Mouse (Mus musculus) heart, embryonic 14.5 days (tissue): ENCODE data around the gene 2610528J11Rik. TPM values are rescaled to one million over a fixed set of nuclear protein-coding genes. Genes with fewer than 3 reads are reported as not detected.

Experiments used
- ATAC-seq: fragments of 200-750 bp; cut with Nextera tagmentation; 2 replicates; pipeline ENCODE4 v1.8.0; 2017; ENCODE audit warnings: low read depth, moderate TSS enrichment; ENCODE audit not compliant: insufficient number of reproducible peaks, insufficient read depth, low FRiP score
- H3K27ac ChIP-seq, 2 experiments: fragments of 200-500 bp in 1 of 2; fragments of 300-500 bp in 1 of 2; sonication (generic) in 1 of 2; replicated peaks in 1 of 2; 2 replicates each; pipeline ENCODE4 v1.5.1; 2012 to 2014; ENCODE audit warnings: low read depth in 2 of 2, low read length in 2 of 2, control low read depth in 1 of 2, mild to moderate bottlenecking in 1 of 2, mixed read lengths in 1 of 2; ENCODE audit not compliant: control insufficient read depth in 1 of 2, insufficient read depth in 1 of 2
- H3K27me3 ChIP-seq: fragments of 300-500 bp; sonication (generic); 2 replicates; pipeline ENCODE4 v1.6.1; 2014; ENCODE audit warnings: mild to moderate bottlenecking, low read length, control low read depth; ENCODE audit not compliant: control insufficient read depth, insufficient read depth
- H3K36me3 ChIP-seq: fragments of 300-500 bp; sonication (generic); 2 replicates; pipeline ENCODE4 v1.6.1; 2014; ENCODE audit warnings: mild to moderate bottlenecking, control low read depth, low read length, mixed read lengths; ENCODE audit not compliant: control insufficient read depth, insufficient read depth
- H3K4me1 ChIP-seq, 2 experiments: fragments of 200-500 bp in 1 of 2; fragments of 300-500 bp in 1 of 2; sonication (generic) in 1 of 2; 2 replicates each; pipeline ENCODE4 v1.6.1; 2012 to 2014; ENCODE audit warnings: low read length in 2 of 2, control low read depth in 1 of 2, mixed read lengths in 1 of 2; ENCODE audit not compliant: control insufficient read depth in 2 of 2, insufficient read depth in 2 of 2
- H3K4me2 ChIP-seq: fragments of 300-500 bp; sonication (generic); 2 replicates; pipeline ENCODE4 v1.6.1; 2014; ENCODE audit warnings: mild to moderate bottlenecking, low read length
- H3K4me3 ChIP-seq, 2 experiments: fragments of 200-500 bp in 1 of 2; fragments of 300-500 bp in 1 of 2; sonication (generic) in 1 of 2; 2 replicates each; pipeline ENCODE4 v1.5.1; 2012 to 2014; ENCODE audit warnings: low read length in 2 of 2, mild to moderate bottlenecking in 2 of 2, control low read depth in 1 of 2, low read depth in 1 of 2, moderate library complexity in 1 of 2; ENCODE audit not compliant: control insufficient read depth in 1 of 2, insufficient read depth in 1 of 2
- H3K9ac ChIP-seq: fragments of 300-500 bp; sonication (generic); 2 replicates; pipeline ENCODE4 v1.6.1; 2014; ENCODE audit warnings: mild to moderate bottlenecking, low read length
- H3K9me3 ChIP-seq: fragments of 300-500 bp; sonication (generic); 2 replicates; pipeline ENCODE4 v1.6.1; 2016; ENCODE audit warnings: low read length, control low read depth; ENCODE audit not compliant: control insufficient read depth
- WGBS: fragments of 180-500 bp; shearing (Covaris S2); extraction: QIAGEN DNeasy Blood & Tissue Kit; methylation state at CpG from one replicate; pipeline ENCODE4 v1.1.7; 2014; 5-methylcytosine and 5-hydroxymethylcytosine counted together
- polyA plus RNA-seq: library from polyadenylated mRNA; unstranded; fragments of >200 nt; fragmentation: Nextera tagmentation; extraction: Ambion mirVana; gene quantifications from 2 replicates; pipeline ENCODE4 v1.2.1, GENCODE M21; 2014

The 2610528J11Rik gene
- polyA plus RNA-seq, 1 experiment from 2014 or later: not detected

DNA sequence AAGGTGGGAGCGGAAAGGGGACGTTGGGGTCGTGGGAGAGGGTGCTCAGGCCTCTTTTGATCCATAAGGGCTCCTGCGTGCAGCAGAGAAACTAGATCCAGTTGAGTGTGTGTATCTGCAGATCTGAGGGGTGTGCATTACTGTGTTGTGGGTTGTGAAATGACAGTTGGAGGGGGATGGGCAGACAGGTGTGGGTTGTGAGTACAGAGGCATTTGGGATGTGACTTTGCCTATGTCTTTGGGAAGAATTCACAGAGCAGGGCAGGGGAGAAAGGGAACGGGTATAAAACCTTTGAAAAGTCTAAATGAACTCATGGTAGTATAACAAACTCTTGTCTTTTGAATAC is 509 bp downstream of the 2610528J11Rik start:
- 38% methylated on average over 5 of the region's 5 CpGs for WGBS
- Histone ChIP-seq H3K27me3 (peaks cover 2% of the 10 kb centered on the region; the same call in 1 of the 2 replicates), H3K9ac (no peak overlapping the region), H3K27ac (no peak overlapping the region), H3K36me3 (no peaks in the 10 kb centered on the region), H3K4me3 (no peak overlapping the region), H3K4me2 (no peak overlapping the region), H3K9me3 (no peaks in the 10 kb centered on the region), H3K4me1 (peaks cover 0 to 3% of the 10 kb centered on the region in 2 experiments; a peak in 1 of 4 replicates)
- no peak for ATAC-seq

DNA sequence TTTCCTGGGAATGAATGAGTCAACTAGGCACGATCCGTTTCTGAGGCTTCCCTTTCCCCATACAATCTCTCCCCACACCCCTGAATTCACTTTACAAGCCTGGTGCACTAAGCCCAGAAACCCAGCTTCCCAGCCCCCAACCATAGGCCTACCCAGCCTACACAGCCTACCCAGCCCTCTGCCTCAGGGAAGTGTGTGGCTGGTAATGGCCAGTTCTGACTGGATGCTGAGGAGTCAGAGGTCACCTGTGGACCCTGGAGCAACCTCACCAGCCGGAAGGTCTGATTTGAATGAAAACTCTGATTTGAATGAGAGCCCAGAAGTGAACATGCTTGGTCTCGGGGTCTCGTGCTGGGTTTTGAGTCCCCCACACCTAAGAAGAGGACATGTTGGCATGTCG is 921 bp downstream of the 2610528J11Rik start:
- Histone ChIP-seq H3K4me3 (no peak overlapping the region), H3K9me3 (no peaks in the 10 kb centered on the region), H3K4me2 (no peak overlapping the region), H3K36me3 (no peaks in the 10 kb centered on the region), H3K27me3 (peaks cover 2% of the 10 kb centered on the region; the same call in 1 of the 2 replicates), H3K4me1 (peaks cover 0 to 3% of the 10 kb centered on the region in 2 experiments; a peak in 1 of 4 replicates), H3K9ac (no peak overlapping the region), H3K27ac (no peak overlapping the region)
- no peak for ATAC-seq
- 67% methylated on average over 6 of the region's 6 CpGs for WGBS

GRCm38 (mm10) chr4:118532663-118533062 is 5.9 kb downstream of the 2610528J11Rik start:
- no peak overlapping the region for H3K27ac ChIP-seq
- WGBS: 68% methylated on average over 5 of the region's 5 CpGs
- H3K4me1 ChIP-seq: no peaks in the 10 kb centered on the region
- no peaks in the 10 kb centered on the region for H3K9me3 ChIP-seq
- H3K27me3 ChIP-seq: 0 out of 2 replicates have a peak, but pooled peaks cover 2% of the 10 kb centered on the region
- H3K4me3 ChIP-seq: no peak overlapping the region
- ATAC-seq: no peak
- H3K9ac ChIP-seq: no peak overlapping the region
- H3K4me2 ChIP-seq: no peak overlapping the region
- H3K36me3 ChIP-seq: no peaks in the 10 kb centered on the region

DNA sequence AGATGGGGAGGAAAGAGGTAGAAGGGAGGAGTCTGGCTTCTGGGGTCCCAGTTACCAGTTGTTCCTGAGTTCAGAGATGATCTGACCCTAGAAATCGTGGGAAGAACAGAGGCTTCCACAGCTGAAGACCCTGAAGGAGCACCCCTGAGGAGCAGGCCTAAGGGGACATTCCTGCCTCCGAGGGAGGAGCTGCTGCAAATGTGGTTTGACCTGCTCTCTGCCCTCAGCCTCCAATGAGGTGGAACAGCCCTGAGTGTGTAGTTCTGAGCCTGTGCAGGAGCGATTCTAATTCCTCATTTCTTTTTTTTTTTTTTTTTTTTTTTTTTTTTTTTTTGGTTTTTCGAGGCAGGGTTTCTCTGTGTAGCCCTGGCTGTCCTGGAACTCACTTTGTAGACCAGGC is 6.4 kb downstream of the 2610528J11Rik start:
- H3K27ac ChIP-seq: no peak overlapping the region
- H3K9me3 ChIP-seq: no peaks in the 10 kb centered on the region
- H3K4me1 ChIP-seq: no peaks in the 10 kb centered on the region
- ATAC-seq: no peak
- H3K27me3 ChIP-seq: 0 out of 2 replicates have a peak, but pooled peaks cover 2% of the 10 kb centered on the region
- 68% methylated on average over 3 of the region's 4 CpGs for WGBS
- no peak overlapping the region for H3K9ac ChIP-seq
- no peaks in the 10 kb centered on the region for H3K36me3 ChIP-seq
- no peak overlapping the region for H3K4me3 ChIP-seq
- no peak overlapping the region for H3K4me2 ChIP-seq

DNA sequence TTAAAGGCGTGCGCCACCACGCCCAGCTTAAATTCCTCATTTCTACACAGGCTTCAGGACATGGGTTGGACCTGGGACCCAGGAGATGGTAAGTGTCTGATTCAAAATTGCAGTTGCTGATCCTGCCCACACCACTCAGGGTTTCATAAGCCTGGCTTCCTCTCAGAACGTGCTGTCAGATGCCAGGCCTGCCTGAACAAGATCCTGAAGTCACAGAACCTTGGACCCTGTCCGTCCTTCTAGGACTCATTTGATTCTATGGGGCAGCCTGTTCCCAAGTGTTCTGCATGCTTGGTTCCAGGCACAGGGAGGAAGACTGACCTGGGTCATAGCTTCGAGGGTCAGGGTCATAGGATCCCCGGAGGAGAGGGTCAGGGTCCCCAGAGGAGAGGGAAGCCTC is 6.8 kb downstream of the 2610528J11Rik start:
- H3K27ac ChIP-seq: no peak overlapping the region
- no peak overlapping the region for H3K4me2 ChIP-seq
- no peaks in the 10 kb centered on the region for H3K9me3 ChIP-seq
- H3K4me1 ChIP-seq: no peaks in the 10 kb centered on the region
- WGBS: 82% methylated on average over 7 of the region's 7 CpGs
- no peak overlapping the region for H3K4me3 ChIP-seq
- 0 out of 2 replicates have a peak, but pooled peaks cover 2% of the 10 kb centered on the region for H3K27me3 ChIP-seq
- no peaks in the 10 kb centered on the region for H3K36me3 ChIP-seq
- no peak overlapping the region for H3K9ac ChIP-seq
- ATAC-seq: no peak

DNA sequence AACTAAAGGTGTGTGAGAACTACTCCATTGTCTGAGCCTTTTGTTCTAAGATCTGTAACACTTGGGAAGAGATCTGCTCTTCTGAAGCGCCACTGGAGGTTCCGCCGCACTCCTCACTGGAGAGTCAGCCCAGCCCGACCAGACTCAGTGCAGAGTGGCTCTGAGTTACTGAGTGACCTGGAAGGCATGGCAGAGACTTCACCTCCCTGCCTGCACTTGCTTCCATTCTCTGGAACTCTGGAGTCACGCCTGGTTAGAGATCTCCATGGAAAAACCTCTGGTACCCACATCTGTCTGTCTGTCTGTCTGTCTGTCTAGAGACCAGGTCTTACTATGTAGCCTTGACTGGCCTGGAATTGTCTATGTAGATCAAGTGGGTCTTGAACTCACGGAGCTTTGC is 8.8 kb downstream of the 2610528J11Rik start:
- Histone ChIP-seq H3K9me3 (no peaks in the 10 kb centered on the region), H3K9ac (no peak overlapping the region), H3K4me1 (no peaks in the 10 kb centered on the region), H3K36me3 (no peaks in the 10 kb centered on the region), H3K4me3 (no peak overlapping the region), H3K27ac (no peak overlapping the region), H3K27me3 (no peaks in the 10 kb centered on the region; the same call in 1 of the 2 replicates), H3K4me2 (no peak overlapping the region)
- WGBS: 79% methylated on average over 6 of the region's 6 CpGs
- ATAC-seq: no peak

DNA sequence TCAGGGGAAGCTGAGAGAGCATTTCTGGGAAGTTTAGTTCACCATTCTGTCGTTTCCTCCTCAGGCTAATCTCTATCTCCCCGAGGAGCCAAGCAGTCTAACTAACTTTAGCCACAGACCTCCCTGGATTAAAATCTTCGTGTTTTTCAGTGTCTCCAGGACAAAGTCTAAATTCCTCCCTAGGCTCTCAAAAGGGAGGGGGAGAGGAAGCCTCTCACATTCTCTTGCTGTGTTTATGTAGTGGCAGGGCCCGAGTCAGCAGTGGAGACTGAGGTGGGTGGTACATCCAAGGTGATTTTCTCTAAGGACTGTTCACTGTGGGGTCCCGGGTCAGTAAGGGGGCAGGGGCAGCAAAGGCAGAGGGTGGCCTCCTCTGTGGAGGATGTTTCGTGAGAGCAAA is 11.0 kb downstream of the 2610528J11Rik start:
- Histone ChIP-seq H3K9ac (no peak overlapping the region), H3K4me2 (no peak overlapping the region), H3K9me3 (no peaks in the 10 kb centered on the region), H3K36me3 (no peaks in the 10 kb centered on the region), H3K27me3 (peaks cover 6% of the 10 kb centered on the region), H3K4me1 (peaks cover 0 to under 1% of the 10 kb centered on the region in 2 experiments; a peak in 1 of 4 replicates), H3K27ac (no peak overlapping the region), H3K4me3 (no peak overlapping the region)
- ATAC-seq: no peak
- WGBS: 26% methylated on average over 6 of the region's 6 CpGs

- H3K4me1 ChIP-seq: peaks cover 4 to 7% of the 10 kb centered on the region in 2 experiments; a peak in 1 of 4 replicates
- H3K27me3 ChIP-seq: peaks cover 6% of the 10 kb centered on the region
- no peak for ATAC-seq
- WGBS: 39% methylated on average over 10 of the region's 10 CpGs
- H3K9me3 ChIP-seq: no peaks in the 10 kb centered on the region
- H3K4me2 ChIP-seq: no peak overlapping the region
- no peak overlapping the region for H3K4me3 ChIP-seq
- H3K36me3 ChIP-seq: no peaks in the 10 kb centered on the region
- no peak overlapping the region for H3K27ac ChIP-seq
- H3K9ac ChIP-seq: no peak overlapping the region
Observed at GRCm38 (mm10) chr4:118539904-118540303, 13.1 kb downstream of the 2610528J11Rik start.
